Mouse (Mus musculus) testis, adult 2 months (tissue): ENCODE results near the gene Tac2.

Experiments
- CTCF ChIP-seq: fragments of 200-500 bp; IDR thresholded peaks from 2 replicates; pipeline ENCODE4 v1.5.1; 2012; ENCODE audit warnings: low read depth, mild to moderate bottlenecking, inconsistent platforms, low read length, moderate library complexity; ENCODE audit not compliant: control insufficient read depth, insufficient read depth, insufficient replicate concordance
- POLR2A ChIP-seq: fragments of 200-500 bp; IDR thresholded peaks from 2 replicates; pipeline ENCODE4 v1.6.1; 2012; ENCODE audit warnings: low read depth, mild to moderate bottlenecking, inconsistent platforms, low read length, moderate library complexity; ENCODE audit not compliant: control insufficient read depth

- TF ChIP-seq CTCF (no peak), POLR2A (no peak)
Measured at GRCm38 (mm10) chr10:127776011-127776410, 51.7 kb downstream of the Tac2 start, which contains the start of gene Rdh9.
